27 mouse cellular contexts compared by ENCODE assay signal in the genomic region with DNA sequence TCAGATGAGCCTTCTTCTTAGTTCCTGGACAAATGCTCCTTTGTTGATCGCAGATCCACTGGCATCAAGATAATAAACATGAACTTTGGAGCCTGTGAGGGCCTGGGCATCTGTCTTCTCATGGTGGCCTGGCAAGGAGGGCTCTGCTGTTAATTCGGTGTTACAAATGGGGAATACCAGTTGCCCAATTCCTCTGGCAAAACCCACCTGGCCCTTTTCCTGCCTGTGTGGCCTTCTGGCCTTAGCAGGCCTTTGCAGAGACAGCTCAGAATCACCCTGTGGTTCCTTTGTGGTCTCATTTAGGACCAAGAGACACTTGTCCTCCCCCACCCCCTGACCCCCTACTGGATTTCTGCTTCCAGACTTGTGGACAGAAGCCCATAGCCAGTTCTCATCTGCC.
DNase-seq lines count a peak whose midpoint lies in the region; ATAC-seq lines count a peak whose summit lies in the region.
"Had no signal": no experiment of that assay in that cellular context is flagged by ENCODE, and none has a peak within 500 bp of the region (broad histone marks: within the 10 kb centered on the region; RNA-seq: fewer than 3 reads in every experiment).

No protein-coding gene starts in this region.

- H3K4me3 ChIP-seq in intestine, embryonic 16.5 days (ENCODE audit: low read length), result no peak overlapping the region
- no peak overlapping the region for H3K4me3 ChIP-seq in intestine, embryonic 15.5 days (replicated peaks)
- no peak overlapping the region for H3K4me3 ChIP-seq in midbrain, embryonic 10.5 days
- no peak overlapping the region for H3K4me3 ChIP-seq in midbrain, embryonic 13.5 days (replicated peaks)
- H3K4me3 ChIP-seq: embryonic facial prominence, embryonic 12.5 days; embryonic facial prominence, embryonic 15.5 days; forebrain, embryonic 15.5 days; heart, adult 2 months; heart, embryonic 10.5 days; heart, embryonic 13.5 days; hindbrain, embryonic 13.5 days had no signal

- H3K9ac ChIP-seq in intestine, embryonic 16.5 days (ENCODE audit: low read depth, low read length), result no peak overlapping the region
- no peak overlapping the region for H3K9ac ChIP-seq in intestine, embryonic 15.5 days
- H3K9ac ChIP-seq in midbrain, embryonic 13.5 days (replicated peaks), result no peak overlapping the region
- H3K9ac ChIP-seq: embryonic facial prominence, embryonic 12.5 days; embryonic facial prominence, embryonic 15.5 days; forebrain, embryonic 15.5 days; heart, embryonic 13.5 days; hindbrain, embryonic 13.5 days had no signal

- no peaks in the 10 kb centered on the region for H3K9me3 ChIP-seq in intestine, embryonic 16.5 days (ENCODE audit: control insufficient read depth, low read length)
- no peaks in the 10 kb centered on the region for H3K9me3 ChIP-seq in intestine, embryonic 15.5 days
- no peaks in the 10 kb centered on the region for H3K9me3 ChIP-seq in midbrain, embryonic 10.5 days (replicated peaks)
- H3K9me3 ChIP-seq in midbrain, embryonic 13.5 days, result no peaks in the 10 kb centered on the region
- H3K9me3 ChIP-seq: embryonic facial prominence, embryonic 12.5 days; embryonic facial prominence, embryonic 15.5 days; forebrain, embryonic 15.5 days; G1E; heart, embryonic 10.5 days; heart, embryonic 13.5 days; hindbrain, embryonic 13.5 days had no signal

- 0 out of 2 replicates have a peak overlapping the region, but pooled peaks have one; percentile 76 for H3K27ac ChIP-seq in intestine, embryonic 16.5 days (ENCODE audit: low read length)
- no peak overlapping the region for H3K27ac ChIP-seq in intestine, embryonic 15.5 days
- peak overlapping the region; percentile 23 for H3K27ac ChIP-seq in midbrain, embryonic 10.5 days (replicated peaks)
- H3K27ac ChIP-seq in midbrain, embryonic 13.5 days, result no peak overlapping the region
- H3K27ac ChIP-seq: embryonic facial prominence, embryonic 12.5 days; embryonic facial prominence, embryonic 15.5 days; forebrain, embryonic 15.5 days; heart, adult 2 months; heart, embryonic 10.5 days; heart, embryonic 13.5 days; hindbrain, embryonic 13.5 days had no signal

- DNase-seq in cerebellum, postnatal 10 days, result peak; percentile 69 to 79
- no peak for DNase-seq in cerebellum, adult 9-10 months
- no peak for DNase-seq in midbrain, embryonic 10.5 days (ENCODE audit: low spot score)
- DNase-seq in adipocyte (ENCODE audit: low spot score), result peak; percentile 9
- DNase-seq in lung, postnatal 10 days, result no peak
- DNase-seq: adrenal gland, adult 8-10 months; adrenal gland, postnatal 36 days; B cell, adult 2 months; cerebellum, postnatal 25 days; gastrocnemius, postnatal 36 days; heart, adult 2 months; heart, postnatal 14 days; heart, postnatal 4 days; kidney, adult 2 months had no signal

- H3K4me2 ChIP-seq in intestine, embryonic 16.5 days (ENCODE audit: low read depth, low read length), result no peak overlapping the region
- H3K4me2 ChIP-seq in intestine, embryonic 15.5 days (replicated peaks), result no peak overlapping the region
- no peak overlapping the region for H3K4me2 ChIP-seq in midbrain, embryonic 13.5 days (replicated peaks)
- H3K4me2 ChIP-seq: embryonic facial prominence, embryonic 12.5 days; embryonic facial prominence, embryonic 15.5 days; forebrain, embryonic 15.5 days; heart, embryonic 13.5 days; hindbrain, embryonic 13.5 days had no signal

- no peaks in the 10 kb centered on the region for H3K36me3 ChIP-seq in intestine, embryonic 16.5 days (ENCODE audit: control insufficient read depth, insufficient read depth, low read length)
- no peaks in the 10 kb centered on the region for H3K36me3 ChIP-seq in intestine, embryonic 15.5 days
- H3K36me3 ChIP-seq in midbrain, embryonic 10.5 days, result peaks cover 55% of the 10 kb centered on the region
- peaks cover 13% of the 10 kb centered on the region; the same call in 1 of the 2 replicates for H3K36me3 ChIP-seq in midbrain, embryonic 13.5 days
- H3K36me3 ChIP-seq: embryonic facial prominence, embryonic 15.5 days; forebrain, embryonic 15.5 days; G1E; heart, embryonic 10.5 days; heart, embryonic 13.5 days had no signal

- H3K4me1 ChIP-seq in intestine, embryonic 16.5 days (ENCODE audit: control insufficient read depth, insufficient read depth, low read length), result peaks cover 54% of the 10 kb centered on the region
- H3K4me1 ChIP-seq in intestine, embryonic 15.5 days (replicated peaks), result peaks cover 42% of the 10 kb centered on the region
- H3K4me1 ChIP-seq in midbrain, embryonic 10.5 days, result peaks cover 66% of the 10 kb centered on the region
- peaks cover 61% of the 10 kb centered on the region for H3K4me1 ChIP-seq in midbrain, embryonic 13.5 days (replicated peaks)

- WGBS in intestine, embryonic 16.5 days, result 77% methylated on average over 2 of the region's 2 CpGs
- 79% methylated on average over 2 of the region's 2 CpGs for WGBS in intestine, embryonic 15.5 days
- WGBS in midbrain, embryonic 10.5 days, result 96% methylated on average over 2 of the region's 2 CpGs
- 97% methylated on average over 2 of the region's 2 CpGs for WGBS in midbrain, embryonic 13.5 days

- H3K27me3 ChIP-seq in intestine, embryonic 16.5 days (replicated peaks; ENCODE audit: control insufficient read depth, insufficient read depth, low read length), result no peaks in the 10 kb centered on the region
- H3K27me3 ChIP-seq in intestine, embryonic 15.5 days (replicated peaks), result no peaks in the 10 kb centered on the region
- no peaks in the 10 kb centered on the region for H3K27me3 ChIP-seq in midbrain, embryonic 10.5 days (ENCODE audit: low read depth, poor library complexity, severe bottlenecking)
- H3K27me3 ChIP-seq in midbrain, embryonic 13.5 days, result no peaks in the 10 kb centered on the region
- H3K27me3 ChIP-seq: CH12.LX; embryonic facial prominence, embryonic 12.5 days; embryonic facial prominence, embryonic 15.5 days; forebrain, embryonic 15.5 days; hindbrain, embryonic 13.5 days; Patski had no signal

- no peak for ATAC-seq in intestine, embryonic 16.5 days
- no peak for ATAC-seq in intestine, embryonic 15.5 days
- no peak for ATAC-seq in midbrain, embryonic 13.5 days
- ATAC-seq: forebrain, embryonic 15.5 days; hindbrain, embryonic 16.5 days; Patski had no signal

Comparison
In these comparisons a context has a peak if more than half of its experiments do, and no peak if none do; other contexts are left out.
1. DNase-seq: peak in cerebellum, postnatal 10 days (2 of 2) and adipocyte (single experiment); none in cerebellum, adult 9-10 months (single experiment), midbrain, embryonic 10.5 days (single experiment) and lung, postnatal 10 days (single experiment).
2. H3K27ac ChIP-seq: peak in intestine, embryonic 16.5 days (single experiment) and midbrain, embryonic 10.5 days (single experiment); none in intestine, embryonic 15.5 days (single experiment) and midbrain, embryonic 13.5 days (single experiment).